Mouse (Mus musculus): Measurements from ENCODE around the gene Rapgef2. TPM values are rescaled to one million over a fixed set of nuclear protein-coding genes. Genes with fewer than 3 reads are reported as not detected.
"Not testable (repeated sequence)": the region's sequence is repeated elsewhere in the genome, so short reads cannot be mapped to it uniquely, and the experiment has no call there.

Rapgef2 gene
- polyA plus RNA-seq, 1 experiment from 2014 or later, result 2.4 TPM

DNA sequence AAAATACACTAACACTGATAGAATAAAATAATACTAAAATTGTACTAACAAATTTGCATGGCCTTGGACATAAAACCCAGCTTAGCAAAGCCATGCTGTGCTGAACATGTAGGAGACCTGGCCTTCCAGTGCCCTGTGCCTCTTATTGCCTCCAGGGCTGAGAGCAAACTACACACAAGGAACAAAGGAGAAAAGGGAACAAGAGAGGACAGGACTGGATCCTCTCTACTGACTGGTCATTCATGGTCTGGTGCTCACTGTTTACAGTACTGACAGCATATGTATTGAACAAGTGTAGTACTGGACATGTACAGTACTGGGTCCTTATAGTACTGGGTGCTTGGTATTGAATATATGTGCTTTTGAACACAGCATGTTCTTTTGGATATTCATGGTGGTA is 58.0 kb downstream of the Rapgef2 start:
- Histone ChIP-seq H3K27ac (replicated peaks) (no peak overlapping the region), H3K4me1 (replicated peaks; ENCODE audit: control insufficient read depth, insufficient read depth) (no peaks in the 10 kb centered on the region), H3K9ac (ENCODE audit: low read length) (no peak overlapping the region), H3K9me3 (ENCODE audit: control insufficient read depth, low read length) (no peaks in the 10 kb centered on the region), H3K36me3 (ENCODE audit: control insufficient read depth, insufficient read depth, low read length) (no peaks in the 10 kb centered on the region; the same call in 1 of the 2 replicates), H3K4me3 (ENCODE audit: low read depth, low read length) (no peak overlapping the region), H3K27me3 (ENCODE audit: control insufficient read depth, insufficient read depth, low read length) (no peaks in the 10 kb centered on the region), H3K4me2 (replicated peaks; ENCODE audit: low read depth) (no peak overlapping the region)
- ATAC-seq (ENCODE audit: low FRiP score, low TSS enrichment), result no peak
- no peak for DNase-seq (ENCODE audit: low spot score)
- TF ChIP-seq CTCF (IDR thresholded peaks at IDR 0.05; ENCODE audit: low read depth) (no peak), EP300 (optimal IDR thresholded peaks at IDR 0.05) (no peak)

DNA sequence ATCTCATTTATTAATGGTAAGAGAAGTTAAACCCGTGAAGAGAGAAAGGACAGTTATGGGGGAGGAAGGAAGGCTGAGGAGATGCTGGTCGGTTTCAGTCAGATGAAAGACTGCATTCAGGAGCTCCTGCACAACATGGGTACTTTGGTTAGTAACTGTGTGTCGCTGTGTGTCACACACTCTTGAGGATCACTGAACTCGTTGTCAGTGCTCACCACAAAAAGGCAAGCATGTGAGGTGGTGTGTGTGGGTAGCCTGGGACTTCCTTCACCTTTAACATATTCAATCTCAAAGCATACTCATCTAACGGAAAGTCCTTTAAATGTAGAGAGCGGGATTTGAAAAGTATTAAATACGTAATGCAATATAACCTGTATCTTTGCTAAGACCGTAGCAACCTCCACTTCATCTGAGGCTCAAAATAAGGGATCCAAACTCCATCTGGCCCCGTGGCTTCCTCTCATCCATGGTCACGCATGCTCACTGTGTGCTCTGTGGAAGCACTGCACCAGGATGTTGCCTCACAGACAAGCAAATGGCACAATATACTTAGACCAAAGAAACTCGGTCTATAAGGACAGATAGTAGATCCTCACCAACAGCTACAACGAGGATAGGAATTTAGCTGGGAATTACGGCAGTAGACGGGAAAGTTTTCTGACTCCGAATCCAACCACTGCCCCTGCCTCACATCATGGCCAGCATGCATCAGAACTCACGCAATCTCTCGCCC is 58.8 kb downstream of the Rapgef2 start:
- Histone ChIP-seq H3K4me3 (ENCODE audit: low read depth, low read length) (no peak overlapping the region), H3K27me3 (ENCODE audit: control insufficient read depth, insufficient read depth, low read length) (no peaks in the 10 kb centered on the region), H3K36me3 (ENCODE audit: control insufficient read depth, insufficient read depth, low read length) (no peaks in the 10 kb centered on the region; the same call in 1 of the 2 replicates), H3K4me1 (replicated peaks; ENCODE audit: control insufficient read depth, insufficient read depth) (no peaks in the 10 kb centered on the region), H3K9ac (ENCODE audit: low read length) (no peak overlapping the region), H3K4me2 (replicated peaks; ENCODE audit: low read depth) (no peak overlapping the region), H3K9me3 (ENCODE audit: control insufficient read depth, low read length) (no peaks in the 10 kb centered on the region), H3K27ac (replicated peaks) (no peak overlapping the region)
- ATAC-seq (ENCODE audit: low FRiP score, low TSS enrichment), result no peak
- 85% methylated on average over 17 of the region's 17 CpGs for WGBS
- no peak for TF ChIP-seq CTCF (IDR thresholded peaks at IDR 0.05; ENCODE audit: low read depth)
- no peak for TF ChIP-seq EP300 (optimal IDR thresholded peaks at IDR 0.05)
- DNase-seq (ENCODE audit: low spot score), result no peak

DNA sequence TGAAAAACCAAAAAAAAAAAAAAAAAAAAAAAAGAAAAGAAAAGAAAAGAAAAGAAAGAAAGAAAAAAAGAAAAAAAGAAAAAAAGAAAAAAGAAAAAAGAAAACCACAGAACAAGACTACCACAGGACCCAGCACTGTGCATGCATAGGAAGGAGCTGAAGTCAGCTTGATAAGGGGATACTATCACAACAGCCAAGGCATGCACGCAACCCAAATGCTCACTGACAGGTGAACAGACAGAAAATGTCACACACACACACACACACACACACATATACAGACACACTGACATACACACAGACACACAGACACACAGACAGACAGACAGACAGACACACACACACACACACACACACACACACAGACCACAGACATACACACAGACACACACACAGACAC is 59.5 kb downstream of the Rapgef2 start:
- DNase-seq (ENCODE audit: low spot score); H3K4me3 ChIP-seq (ENCODE audit: low read depth, low read length); H3K9me3 ChIP-seq (ENCODE audit: control insufficient read depth, low read length); H3K9ac ChIP-seq (ENCODE audit: low read length); ATAC-seq (ENCODE audit: low FRiP score, low TSS enrichment); H3K27ac ChIP-seq (replicated peaks); H3K4me2 ChIP-seq (replicated peaks; ENCODE audit: low read depth); H3K36me3 ChIP-seq (ENCODE audit: control insufficient read depth, insufficient read depth, low read length); H3K27me3 ChIP-seq (ENCODE audit: control insufficient read depth, insufficient read depth, low read length); H3K4me1 ChIP-seq (replicated peaks; ENCODE audit: control insufficient read depth, insufficient read depth): not testable (repeated sequence)
- 100% methylated on average over 1 of the region's 1 CpGs for WGBS

DNA sequence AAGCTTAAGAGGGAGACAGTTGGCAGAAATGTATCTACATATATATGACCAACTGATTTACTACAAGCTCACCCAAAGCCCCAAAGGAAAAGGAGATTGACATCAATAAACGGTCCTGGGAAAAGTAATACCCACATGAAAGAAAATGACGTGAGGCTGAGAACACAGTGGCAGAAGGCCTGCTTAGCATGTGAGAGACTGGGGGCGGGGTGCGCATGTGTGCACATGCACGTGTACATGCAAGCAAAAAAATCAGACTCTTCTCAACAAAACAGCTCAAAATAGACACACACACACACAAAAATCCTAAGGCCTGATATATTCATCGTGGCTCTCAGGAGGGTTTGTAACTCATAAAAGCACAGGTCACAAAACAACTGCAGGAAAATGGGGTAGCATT is 60.4 kb downstream of the Rapgef2 start:
- no peak for DNase-seq (ENCODE audit: low spot score)
- 68% methylated on average over 6 of the region's 6 CpGs for WGBS

DNA sequence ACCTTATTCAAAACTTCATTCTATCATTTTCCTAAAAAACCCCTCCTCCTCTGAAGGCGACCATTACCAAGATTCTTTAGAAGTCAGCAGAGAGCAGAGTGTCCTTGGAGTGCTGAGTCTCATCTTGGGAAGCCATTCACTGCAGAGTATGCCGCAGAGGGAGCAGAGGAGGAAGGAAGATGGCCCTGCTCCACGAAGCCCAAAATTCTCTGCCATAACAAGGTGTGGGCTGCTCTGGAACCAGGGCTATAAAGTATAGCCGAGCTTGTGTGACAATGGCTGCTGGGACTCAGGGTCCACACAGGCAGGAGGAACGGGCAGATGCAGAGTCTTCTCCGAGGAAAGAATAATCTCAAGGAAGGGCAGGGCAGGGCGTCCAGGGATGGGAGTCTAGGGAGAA is 62.0 kb downstream of the Rapgef2 start:
- H3K27me3 ChIP-seq (ENCODE audit: control insufficient read depth, insufficient read depth, low read length), result no peaks in the 10 kb centered on the region
- no peak overlapping the region for H3K4me3 ChIP-seq (ENCODE audit: low read depth, low read length)
- no peaks in the 10 kb centered on the region; the same call in 1 of the 2 replicates for H3K36me3 ChIP-seq (ENCODE audit: control insufficient read depth, insufficient read depth, low read length)
- H3K4me1 ChIP-seq (replicated peaks; ENCODE audit: control insufficient read depth, insufficient read depth), result 0 out of 2 replicates have a peak, but pooled peaks cover under 1% of the 10 kb centered on the region
- no peak overlapping the region for H3K4me2 ChIP-seq (replicated peaks; ENCODE audit: low read depth)
- 70% methylated on average over 7 of the region's 7 CpGs for WGBS
- TF ChIP-seq EP300 (optimal IDR thresholded peaks at IDR 0.05) (no peak), CTCF (IDR thresholded peaks at IDR 0.05; ENCODE audit: low read depth) (no peak)
- H3K9ac ChIP-seq (ENCODE audit: low read length), result no peak overlapping the region
- ATAC-seq (ENCODE audit: low FRiP score, low TSS enrichment) (no peak), DNase-seq (ENCODE audit: low spot score) (no peak)
- H3K9me3 ChIP-seq (ENCODE audit: control insufficient read depth, low read length), result no peaks in the 10 kb centered on the region
- no peak overlapping the region for H3K27ac ChIP-seq (replicated peaks)

More for the DNA sequence above, 60.4 kb downstream of the Rapgef2 start:
- TF ChIP-seq CTCF (IDR thresholded peaks at IDR 0.05; ENCODE audit: low read depth) (no peak), EP300 (optimal IDR thresholded peaks at IDR 0.05) (no peak)
- Histone ChIP-seq H3K9me3 (ENCODE audit: control insufficient read depth, low read length) (no peaks in the 10 kb centered on the region), H3K27me3 (ENCODE audit: control insufficient read depth, insufficient read depth, low read length) (no peaks in the 10 kb centered on the region), H3K4me1 (replicated peaks; ENCODE audit: control insufficient read depth, insufficient read depth) (no peaks in the 10 kb centered on the region), H3K36me3 (ENCODE audit: control insufficient read depth, insufficient read depth, low read length) (no peaks in the 10 kb centered on the region; the same call in 1 of the 2 replicates), H3K4me2 (replicated peaks; ENCODE audit: low read depth) (no peak overlapping the region), H3K9ac (ENCODE audit: low read length) (no peak overlapping the region), H3K27ac (replicated peaks) (no peak overlapping the region), H3K4me3 (ENCODE audit: low read depth, low read length) (no peak overlapping the region)
- ATAC-seq (ENCODE audit: low FRiP score, low TSS enrichment), result no peak

DNA sequence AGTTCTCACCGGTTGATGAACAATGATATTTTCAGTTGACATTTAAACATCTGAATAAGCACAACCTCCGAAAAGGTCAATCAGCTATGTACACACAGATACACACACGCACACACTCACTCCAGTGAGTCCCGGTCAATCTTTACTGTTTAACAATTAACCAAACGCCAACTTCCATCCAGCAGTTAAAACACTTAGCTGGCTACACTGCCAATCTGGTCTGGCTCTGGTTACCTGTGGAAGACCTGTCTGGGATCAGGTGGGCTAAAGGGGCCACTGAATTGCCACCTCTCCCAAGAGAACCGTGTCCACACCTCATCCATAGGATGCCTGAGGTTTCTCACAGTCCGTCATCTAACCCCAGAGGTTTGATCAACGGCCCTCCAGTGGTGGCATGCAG is 63.0 kb downstream of the Rapgef2 start:
- TF ChIP-seq CTCF (IDR thresholded peaks at IDR 0.05; ENCODE audit: low read depth) (no peak), EP300 (optimal IDR thresholded peaks at IDR 0.05) (no peak)
- no peak overlapping the region for H3K27ac ChIP-seq (replicated peaks)
- H3K27me3 ChIP-seq (ENCODE audit: control insufficient read depth, insufficient read depth, low read length), result no peaks in the 10 kb centered on the region
- 0 out of 2 replicates have a peak, but pooled peaks cover 2% of the 10 kb centered on the region for H3K4me1 ChIP-seq (replicated peaks; ENCODE audit: control insufficient read depth, insufficient read depth)
- no peaks in the 10 kb centered on the region; the same call in 1 of the 2 replicates for H3K36me3 ChIP-seq (ENCODE audit: control insufficient read depth, insufficient read depth, low read length)
- H3K9ac ChIP-seq (ENCODE audit: low read length), result no peak overlapping the region
- no peaks in the 10 kb centered on the region for H3K9me3 ChIP-seq (ENCODE audit: control insufficient read depth, low read length)
- H3K4me3 ChIP-seq (ENCODE audit: low read depth, low read length), result no peak overlapping the region
- WGBS, result 39% methylated on average over 8 of the region's 8 CpGs
- ATAC-seq (ENCODE audit: low FRiP score, low TSS enrichment), result no peak
- no peak overlapping the region for H3K4me2 ChIP-seq (replicated peaks; ENCODE audit: low read depth)
- DNase-seq (ENCODE audit: low spot score), result no peak

All from stomach, postnatal 0 days (tissue).